Mouse (Mus musculus): Measurements from ENCODE around the gene Tigd2. TPM values are rescaled to one million over a fixed set of nuclear protein-coding genes. Genes with fewer than 3 reads are reported as not detected.

The Tigd2 gene
- polyA plus RNA-seq, 1 experiment from 2014 or later = 11.1 TPM

Other genes starting within 250 kb of the Tigd2 start
- gene Fam13a, start 184.3 kb upstream of the Tigd2 start, polyA plus RNA-seq (2015; fragmentation: Nextera tagmentation; extraction: Ambion mirVana) = 8.7 and 9.2 TPM in 2 replicates
- 1.2 and 1.3 TPM in 2 replicates for gene Gprin3, start 217.4 kb downstream of the Tigd2 start, polyA plus RNA-seq (2015; fragmentation: Nextera tagmentation; extraction: Ambion mirVana)

Measured in limb, embryonic 15.5 days (tissue).